Mouse (Mus musculus): ENCODE measurements around the gene Dgkd. TPM values are rescaled to one million over a fixed set of nuclear protein-coding genes. Genes with fewer than 3 reads are reported as not detected.
"Not testable (repeated sequence)": the region's sequence is repeated elsewhere in the genome, so short reads cannot be mapped to it uniquely, and the experiment has no call there.

Dgkd gene
- polyA plus RNA-seq, 1 experiment from 2014 or later, result 35.3 TPM

- Histone ChIP-seq H3K36me3 (ENCODE audit: control insufficient read depth, insufficient read depth, low read length) (no peaks in the 10 kb centered on the region), H3K4me1 (ENCODE audit: control insufficient read depth, insufficient read depth, low read length) (peaks cover 4% of the 10 kb centered on the region; the same call in 1 of the 2 replicates), H3K9me3 (ENCODE audit: control insufficient read depth, low read length) (no peaks in the 10 kb centered on the region)
These were observed 27.1 kb upstream of the Dgkd start for GRCm38 (mm10) chr1:87825991-87826390.

GRCm38 (mm10) chr1:87826474-87826873 is 26.6 kb upstream of the Dgkd start:
- Histone ChIP-seq H3K36me3 (ENCODE audit: control insufficient read depth, insufficient read depth, low read length) (no peaks in the 10 kb centered on the region), H3K9ac (ENCODE audit: low read length) (no peak overlapping the region), H3K4me1 (ENCODE audit: control insufficient read depth, insufficient read depth, low read length) (peaks cover 4% of the 10 kb centered on the region; the same call in 1 of the 2 replicates), H3K27ac (ENCODE audit: low read depth, low read length) (no peak overlapping the region), H3K9me3 (ENCODE audit: control insufficient read depth, low read length) (no peaks in the 10 kb centered on the region), H3K27me3 (ENCODE audit: control insufficient read depth, insufficient read depth, low read length) (no peaks in the 10 kb centered on the region), H3K4me3 (ENCODE audit: low read depth, low read length) (no peak overlapping the region), H3K4me2 (no peak overlapping the region)
- DNase-seq (ENCODE audit: low spot score, missing footprints) (no peak), ATAC-seq (ENCODE audit: low FRiP score) (no peak)
- 86% methylated on average over 2 of the region's 2 CpGs for WGBS

More at GRCm38 (mm10) chr1:87825991-87826390, 27.1 kb upstream of the Dgkd start:
- Histone ChIP-seq H3K9ac (ENCODE audit: low read length) (no peak overlapping the region), H3K27ac (ENCODE audit: low read depth, low read length) (no peak overlapping the region), H3K4me3 (ENCODE audit: low read depth, low read length) (no peak overlapping the region), H3K4me2 (no peak overlapping the region), H3K27me3 (ENCODE audit: control insufficient read depth, insufficient read depth, low read length) (no peaks in the 10 kb centered on the region)
- ATAC-seq (ENCODE audit: low FRiP score), result no peak
- 90% methylated on average over 6 of the region's 6 CpGs for WGBS
- DNase-seq (ENCODE audit: low spot score, missing footprints), result no peak

GRCm38 (mm10) chr1:87827476-87827875 is 25.6 kb upstream of the Dgkd start:
- not testable (repeated sequence) for H3K9me3 ChIP-seq (ENCODE audit: control insufficient read depth, low read length); H3K36me3 ChIP-seq (ENCODE audit: control insufficient read depth, insufficient read depth, low read length); DNase-seq (ENCODE audit: low spot score, missing footprints); ATAC-seq (ENCODE audit: low FRiP score); H3K4me2 ChIP-seq; H3K4me3 ChIP-seq (ENCODE audit: low read depth, low read length); H3K27me3 ChIP-seq (ENCODE audit: control insufficient read depth, insufficient read depth, low read length); H3K9ac ChIP-seq (ENCODE audit: low read length); H3K4me1 ChIP-seq (ENCODE audit: control insufficient read depth, insufficient read depth, low read length); H3K27ac ChIP-seq (ENCODE audit: low read depth, low read length)
- 92% methylated on average over 1 of the region's 1 CpGs for WGBS

- ATAC-seq (ENCODE audit: low FRiP score) (no peak), DNase-seq (ENCODE audit: low spot score, missing footprints) (no peak)
- H3K9ac ChIP-seq (ENCODE audit: low read length), result no peak overlapping the region
- WGBS, result 84% methylated on average over 9 of the region's 9 CpGs
- no peaks in the 10 kb centered on the region for H3K27me3 ChIP-seq (ENCODE audit: control insufficient read depth, insufficient read depth, low read length)
- H3K4me1 ChIP-seq (ENCODE audit: control insufficient read depth, insufficient read depth, low read length), result peaks cover 4% of the 10 kb centered on the region; the same call in 1 of the 2 replicates
- H3K9me3 ChIP-seq (ENCODE audit: control insufficient read depth, low read length), result no peaks in the 10 kb centered on the region
- H3K27ac ChIP-seq (ENCODE audit: low read depth, low read length), result no peak overlapping the region
- H3K4me3 ChIP-seq (ENCODE audit: low read depth, low read length), result no peak overlapping the region
- no peaks in the 10 kb centered on the region for H3K36me3 ChIP-seq (ENCODE audit: control insufficient read depth, insufficient read depth, low read length)
- no peak overlapping the region for H3K4me2 ChIP-seq
These were observed 24.9 kb upstream of the Dgkd start for GRCm38 (mm10) chr1:87828185-87828584.

- Histone ChIP-seq H3K4me1 (ENCODE audit: control insufficient read depth, insufficient read depth, low read length) (peaks cover 4% of the 10 kb centered on the region; the same call in 1 of the 2 replicates), H3K36me3 (ENCODE audit: control insufficient read depth, insufficient read depth, low read length) (no peaks in the 10 kb centered on the region), H3K27ac (ENCODE audit: low read depth, low read length) (no peak overlapping the region), H3K27me3 (ENCODE audit: control insufficient read depth, insufficient read depth, low read length) (no peaks in the 10 kb centered on the region), H3K4me2 (no peak overlapping the region), H3K4me3 (ENCODE audit: low read depth, low read length) (no peak overlapping the region), H3K9me3 (ENCODE audit: control insufficient read depth, low read length) (no peaks in the 10 kb centered on the region), H3K9ac (ENCODE audit: low read length) (no peak overlapping the region)
- 44% methylated on average over 7 of the region's 7 CpGs for WGBS
- DNase-seq (ENCODE audit: low spot score, missing footprints) (no peak), ATAC-seq (ENCODE audit: low FRiP score) (no peak)
These were observed 24.0 kb upstream of the Dgkd start for GRCm38 (mm10) chr1:87828926-87829580.

- no peak overlapping the region for H3K4me2 ChIP-seq
- no peaks in the 10 kb centered on the region for H3K27me3 ChIP-seq (ENCODE audit: control insufficient read depth, insufficient read depth, low read length)
- no peak for ATAC-seq (ENCODE audit: low FRiP score)
- 63% methylated on average over 6 of the region's 6 CpGs for WGBS
- H3K27ac ChIP-seq (ENCODE audit: low read depth, low read length), result no peak overlapping the region
- peaks cover 4% of the 10 kb centered on the region; the same call in 1 of the 2 replicates for H3K4me1 ChIP-seq (ENCODE audit: control insufficient read depth, insufficient read depth, low read length)
- no peaks in the 10 kb centered on the region for H3K9me3 ChIP-seq (ENCODE audit: control insufficient read depth, low read length)
- DNase-seq (ENCODE audit: low spot score, missing footprints), result no peak
- H3K36me3 ChIP-seq (ENCODE audit: control insufficient read depth, insufficient read depth, low read length), result no peaks in the 10 kb centered on the region
- H3K9ac ChIP-seq (ENCODE audit: low read length), result no peak overlapping the region
- H3K4me3 ChIP-seq (ENCODE audit: low read depth, low read length), result no peak overlapping the region
These were observed 23.4 kb upstream of the Dgkd start for GRCm38 (mm10) chr1:87829621-87830211.

GRCm38 (mm10) chr1:87836453-87836852 is 16.6 kb upstream of the Dgkd start:
- 67% methylated on average over 1 of the region's 1 CpGs for WGBS

GRCm38 (mm10) chr1:87837018-87837417 is 16.1 kb upstream of the Dgkd start:
- H3K4me3 ChIP-seq (ENCODE audit: low read depth, low read length), result no peak overlapping the region
- ATAC-seq (ENCODE audit: low FRiP score) (no peak), DNase-seq (ENCODE audit: low spot score, missing footprints) (no peak)
- WGBS, result 33% methylated on average over 5 of the region's 5 CpGs
- H3K4me1 ChIP-seq (ENCODE audit: control insufficient read depth, insufficient read depth, low read length), result no peaks in the 10 kb centered on the region
- H3K9me3 ChIP-seq (ENCODE audit: control insufficient read depth, low read length), result no peaks in the 10 kb centered on the region
- no peak overlapping the region for H3K4me2 ChIP-seq
- no peak overlapping the region for H3K9ac ChIP-seq (ENCODE audit: low read length)
- no peaks in the 10 kb centered on the region for H3K36me3 ChIP-seq (ENCODE audit: control insufficient read depth, insufficient read depth, low read length)
- H3K27ac ChIP-seq (ENCODE audit: low read depth, low read length), result no peak overlapping the region
- no peaks in the 10 kb centered on the region for H3K27me3 ChIP-seq (ENCODE audit: control insufficient read depth, insufficient read depth, low read length)

More at GRCm38 (mm10) chr1:87836453-87836852, 16.6 kb upstream of the Dgkd start:
- Histone ChIP-seq H3K9me3 (ENCODE audit: control insufficient read depth, low read length) (no peaks in the 10 kb centered on the region), H3K4me2 (no peak overlapping the region), H3K4me1 (ENCODE audit: control insufficient read depth, insufficient read depth, low read length) (no peaks in the 10 kb centered on the region), H3K9ac (ENCODE audit: low read length) (no peak overlapping the region), H3K36me3 (ENCODE audit: control insufficient read depth, insufficient read depth, low read length) (no peaks in the 10 kb centered on the region), H3K4me3 (ENCODE audit: low read depth, low read length) (no peak overlapping the region), H3K27ac (ENCODE audit: low read depth, low read length) (no peak overlapping the region), H3K27me3 (ENCODE audit: control insufficient read depth, insufficient read depth, low read length) (no peaks in the 10 kb centered on the region)
- DNase-seq (ENCODE audit: low spot score, missing footprints) (no peak), ATAC-seq (ENCODE audit: low FRiP score) (no peak)

- Histone ChIP-seq H3K4me1 (ENCODE audit: control insufficient read depth, insufficient read depth, low read length) (no peaks in the 10 kb centered on the region), H3K27me3 (ENCODE audit: control insufficient read depth, insufficient read depth, low read length) (no peaks in the 10 kb centered on the region), H3K9ac (ENCODE audit: low read length) (no peak overlapping the region), H3K4me3 (ENCODE audit: low read depth, low read length) (no peak overlapping the region), H3K4me2 (no peak overlapping the region), H3K27ac (ENCODE audit: low read depth, low read length) (no peak overlapping the region), H3K36me3 (ENCODE audit: control insufficient read depth, insufficient read depth, low read length) (no peaks in the 10 kb centered on the region), H3K9me3 (ENCODE audit: control insufficient read depth, low read length) (no peaks in the 10 kb centered on the region)
- WGBS, result 83% methylated on average over 11 of the region's 11 CpGs
- ATAC-seq (ENCODE audit: low FRiP score), result no peak
- no peak for DNase-seq (ENCODE audit: low spot score, missing footprints)
These were observed 12.5 kb upstream of the Dgkd start for GRCm38 (mm10) chr1:87840411-87841208.
